Mouse (Mus musculus): ENCODE data around the gene Tmed1. TPM values are rescaled to one million over a fixed set of nuclear protein-coding genes. Genes with fewer than 3 reads are reported as not detected.

Tmed1 gene
- 0.64 TPM for total RNA-seq (2023)

DNA sequence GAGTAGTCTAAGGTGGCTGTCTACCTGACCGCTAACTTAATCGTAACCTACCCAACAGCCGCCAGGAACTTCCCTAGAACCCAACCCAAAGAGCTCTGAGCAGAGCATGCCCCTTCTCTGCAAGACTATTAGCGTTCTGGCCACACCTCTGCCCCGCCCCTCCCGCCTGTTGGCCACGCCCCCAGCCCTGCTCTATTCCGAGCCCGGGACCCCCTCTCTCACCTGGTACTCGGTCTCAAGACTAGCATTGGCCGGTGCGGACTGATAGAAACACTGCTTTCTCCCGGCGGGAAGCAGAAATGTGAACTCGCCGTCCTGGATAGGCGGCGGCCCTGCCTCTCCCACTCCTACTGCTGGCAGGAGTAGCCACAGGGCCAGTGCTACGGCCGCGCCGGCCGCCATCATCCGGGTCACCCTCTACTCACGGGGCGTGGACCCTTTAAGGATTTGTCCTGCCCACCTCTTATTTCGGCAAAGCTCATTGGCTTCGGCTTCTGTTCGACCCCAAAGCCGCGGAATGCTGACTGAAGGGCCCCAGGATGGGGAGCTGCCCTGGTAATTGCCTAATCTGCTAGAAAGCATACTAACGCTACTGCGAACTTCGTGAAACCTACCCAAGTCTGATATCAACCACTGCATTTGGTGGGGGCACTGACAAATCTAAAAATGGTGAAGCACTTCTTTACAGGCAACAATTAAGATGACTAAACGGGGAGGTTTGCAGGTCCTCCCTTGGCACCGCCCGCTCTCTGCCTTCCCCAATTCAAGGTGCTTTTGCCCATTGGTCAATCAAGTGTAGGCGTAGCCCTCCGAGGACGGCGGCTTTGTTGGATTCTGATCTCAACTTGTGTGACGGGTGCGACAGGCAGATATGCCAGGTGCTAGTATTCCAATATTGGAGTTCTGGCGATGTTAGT lies at the start of gene Tmed1:
Tmed1 (minus strand) TSS at position 481 of the 917 bp plus-strand sequence.

GRCm38 (mm10) chr9:21546789-21547074 lies 36.7 kb upstream of the Tmed1 start, which contains the start of gene Carm1:
Carm1 (plus strand) TSS chr9:21546894.

GRCm38 (mm10) chr9:21525937-21526633 lies 16.0 kb upstream of the Tmed1 start, which contains the start of gene AB124611:
AB124611 (plus strand) TSS chr9:21526176.

Other genes with a start within 250 kb of the Tmed1 start
- gene Atg4d, start 245.0 kb downstream of the Tmed1 start, total RNA-seq (2023): 52.4 TPM
- gene Kri1, start 222.3 kb downstream of the Tmed1 start, total RNA-seq (2023): 136 TPM
- 40.4 TPM for gene Cdkn2d, start 218.8 kb downstream of the Tmed1 start, total RNA-seq (2023)
- 5.3 TPM for gene Ap1m2, start 197.9 kb downstream of the Tmed1 start, total RNA-seq (2023)
- 330 TPM for gene Slc44a2, start 189.6 kb downstream of the Tmed1 start, total RNA-seq (2023)
- gene Ilf3, start 142.4 kb downstream of the Tmed1 start, total RNA-seq (2023): 138 TPM
- 65.5 TPM for gene Qtrt1, start 98.4 kb downstream of the Tmed1 start, total RNA-seq (2023)
- gene Dnm2, start 85.3 kb downstream of the Tmed1 start, total RNA-seq (2023): 360 TPM
- gene AB124611, start 15.9 kb upstream of the Tmed1 start, total RNA-seq (2023): 62.5 TPM
- 66.6 TPM for gene Carm1, start 36.6 kb upstream of the Tmed1 start, total RNA-seq (2023)
- gene Timm29, start 82.5 kb upstream of the Tmed1 start, total RNA-seq (2023): 29.4 TPM
- gene Yipf2, start 82.6 kb upstream of the Tmed1 start, total RNA-seq (2023): 8.4 TPM
- 84.4 TPM for gene Smarca4, start 105.9 kb upstream of the Tmed1 start, total RNA-seq (2023)
- gene Ldlr, start 213.2 kb upstream of the Tmed1 start, total RNA-seq (2023): 45.3 TPM